Mouse (Mus musculus) B cell, adult (primary cell): ENCODE data around the gene Syt10. TPM values are rescaled to one million over a fixed set of nuclear protein-coding genes. Genes with fewer than 3 reads are reported as not detected.

Experiments used
- total RNA-seq: library from RNA; stranded (reverse); gene quantifications from 4 replicates; pipeline ENCODE4 v1.2.4, GENCODE M21; 2023; ENCODE audit not compliant: inconsistent age

The Syt10 gene
- total RNA-seq, result not detected in 4 replicates

GRCm38 (mm10) chr15:89841364-89842017 lies at the start of gene Syt10:
Gene Syt10 (minus strand): TSS chr15:89841860.

Other genes starting within 250 kb of the Syt10 start
- gene Rabl2, start 249.9 kb downstream of the Syt10 start, total RNA-seq, result 3.3 to 5.7 TPM (median 4.6 TPM) in 4 replicates